Mouse (Mus musculus): ENCODE results near the gene Cd244a. TPM values are rescaled to one million over a fixed set of nuclear protein-coding genes. Genes with fewer than 3 reads are reported as not detected.

Gene Cd244a
- polyA plus RNA-seq, 1 experiment = 0.04 TPM

- Histone ChIP-seq H3K36me3 (ENCODE audit: control insufficient read depth, insufficient read depth) (no peaks in the 10 kb centered on the region), H3K4me3 (no peak overlapping the region), H3K27me3 (ENCODE audit: control insufficient read depth, insufficient read depth, insufficient read length) (no peaks in the 10 kb centered on the region), H3K79me2 (ENCODE audit: control insufficient read depth, insufficient read depth) (no peaks in the 10 kb centered on the region), H3ac (ENCODE audit: control insufficient read depth, insufficient read length) (no peak overlapping the region), H3K4me2 (ENCODE audit: low read depth) (no peak overlapping the region)
- TF ChIP-seq TCF12 (IDR thresholded peaks at IDR 0.05; ENCODE audit: insufficient read depth, poor library complexity, severe bottlenecking) (no peak), POLR2AphosphoS2 (IDR thresholded peaks at IDR 0.05; ENCODE audit: insufficient read length, low read depth) (no peak), USF1 (IDR thresholded peaks at IDR 0.05; ENCODE audit: low read depth) (no peak), MYOD1 (IDR thresholded peaks at IDR 0.05; ENCODE audit: control insufficient read depth in 1 of 3, insufficient read length in 2 of 3, low read depth in 2 of 3) (no peak), MAX (IDR thresholded peaks at IDR 0.05; ENCODE audit: low read depth) (no peak), TCF3 (IDR thresholded peaks at IDR 0.05; ENCODE audit: insufficient read length, low read depth) (no peak), MYOG (IDR thresholded peaks at IDR 0.05; ENCODE audit: control insufficient read depth in 1 of 3, insufficient read depth in 1 of 3, insufficient read length in 2 of 3, low read depth in 2 of 3) (no peak), CEBPB (IDR thresholded peaks at IDR 0.05; ENCODE audit: insufficient read depth, poor library complexity, severe bottlenecking) (no peak), E2F4 (IDR thresholded peaks at IDR 0.05; ENCODE audit: insufficient read depth) (no peak), SRF (IDR thresholded peaks at IDR 0.05; ENCODE audit: control insufficient read depth, insufficient read length, low read depth) (no peak), REST (IDR thresholded peaks at IDR 0.05; ENCODE audit: insufficient read depth, insufficient read length) (no peak), POLR2A (IDR thresholded peaks at IDR 0.05; ENCODE audit: insufficient read length, low read depth) (no peak)
These were observed 1.3 kb downstream of the Cd244a start for GRCm38 (mm10) chr1:171560262-171560661.

- TF ChIP-seq CEBPB (IDR thresholded peaks at IDR 0.05; ENCODE audit: insufficient read depth, poor library complexity, severe bottlenecking) (no peak), SRF (IDR thresholded peaks at IDR 0.05; ENCODE audit: control insufficient read depth, insufficient read length, low read depth) (no peak), MYOG (IDR thresholded peaks at IDR 0.05; ENCODE audit: control insufficient read depth in 1 of 3, insufficient read depth in 1 of 3, insufficient read length in 2 of 3, low read depth in 2 of 3) (no peak), POLR2A (IDR thresholded peaks at IDR 0.05; ENCODE audit: insufficient read length, low read depth) (no peak), REST (IDR thresholded peaks at IDR 0.05; ENCODE audit: insufficient read depth, insufficient read length) (no peak), POLR2AphosphoS2 (IDR thresholded peaks at IDR 0.05; ENCODE audit: insufficient read length, low read depth) (no peak), USF1 (IDR thresholded peaks at IDR 0.05; ENCODE audit: low read depth) (no peak), MYOD1 (IDR thresholded peaks at IDR 0.05; ENCODE audit: control insufficient read depth in 1 of 3, insufficient read length in 2 of 3, low read depth in 2 of 3) (no peak), TCF12 (IDR thresholded peaks at IDR 0.05; ENCODE audit: insufficient read depth, poor library complexity, severe bottlenecking) (no peak), E2F4 (IDR thresholded peaks at IDR 0.05; ENCODE audit: insufficient read depth) (no peak), TCF3 (IDR thresholded peaks at IDR 0.05; ENCODE audit: insufficient read length, low read depth) (no peak), MAX (IDR thresholded peaks at IDR 0.05; ENCODE audit: low read depth) (no peak)
- H3K36me3 ChIP-seq (ENCODE audit: control insufficient read depth, insufficient read depth) = no peaks in the 10 kb centered on the region
- no peak overlapping the region for H3K4me3 ChIP-seq
- H3ac ChIP-seq (ENCODE audit: control insufficient read depth, insufficient read length) = no peak overlapping the region
- H3K27me3 ChIP-seq (ENCODE audit: control insufficient read depth, insufficient read depth, insufficient read length) = no peaks in the 10 kb centered on the region
- H3K4me2 ChIP-seq (ENCODE audit: low read depth) = no peak overlapping the region
- no peaks in the 10 kb centered on the region for H3K79me2 ChIP-seq (ENCODE audit: control insufficient read depth, insufficient read depth)
These were observed 2.2 kb downstream of the Cd244a start for GRCm38 (mm10) chr1:171561200-171561599.

- H3K79me2 ChIP-seq (ENCODE audit: control insufficient read depth, insufficient read depth) = no peaks in the 10 kb centered on the region
These were observed 2.7 kb downstream of the Cd244a start for GRCm38 (mm10) chr1:171561639-171562225.

GRCm38 (mm10) chr1:171563042-171563441 is 4.0 kb downstream of the Cd244a start:
- H3K27me3 ChIP-seq (ENCODE audit: control insufficient read depth, insufficient read depth, insufficient read length) = no peaks in the 10 kb centered on the region
- H3ac ChIP-seq (ENCODE audit: control insufficient read depth, insufficient read length) = no peak overlapping the region
- no peak overlapping the region for H3K4me3 ChIP-seq
- no peaks in the 10 kb centered on the region for H3K36me3 ChIP-seq (ENCODE audit: control insufficient read depth, insufficient read depth)
- H3K79me2 ChIP-seq (ENCODE audit: control insufficient read depth, insufficient read depth) = no peaks in the 10 kb centered on the region
- H3K4me2 ChIP-seq (ENCODE audit: low read depth) = no peak overlapping the region
- TF ChIP-seq MYOG (IDR thresholded peaks at IDR 0.05; ENCODE audit: control insufficient read depth in 1 of 3, insufficient read depth in 1 of 3, insufficient read length in 2 of 3, low read depth in 2 of 3) (no peak), TCF3 (IDR thresholded peaks at IDR 0.05; ENCODE audit: insufficient read length, low read depth) (no peak), USF1 (IDR thresholded peaks at IDR 0.05; ENCODE audit: low read depth) (no peak), E2F4 (IDR thresholded peaks at IDR 0.05; ENCODE audit: insufficient read depth) (no peak), POLR2A (IDR thresholded peaks at IDR 0.05; ENCODE audit: insufficient read length, low read depth) (no peak), REST (IDR thresholded peaks at IDR 0.05; ENCODE audit: insufficient read depth, insufficient read length) (no peak), CEBPB (IDR thresholded peaks at IDR 0.05; ENCODE audit: insufficient read depth, poor library complexity, severe bottlenecking) (no peak), POLR2AphosphoS2 (IDR thresholded peaks at IDR 0.05; ENCODE audit: insufficient read length, low read depth) (no peak), MAX (IDR thresholded peaks at IDR 0.05; ENCODE audit: low read depth) (no peak), MYOD1 (IDR thresholded peaks at IDR 0.05; ENCODE audit: control insufficient read depth in 1 of 3, insufficient read length in 2 of 3, low read depth in 2 of 3) (no peak), TCF12 (IDR thresholded peaks at IDR 0.05; ENCODE audit: insufficient read depth, poor library complexity, severe bottlenecking) (no peak), SRF (IDR thresholded peaks at IDR 0.05; ENCODE audit: control insufficient read depth, insufficient read length, low read depth) (no peak)

More at GRCm38 (mm10) chr1:171561639-171562225, 2.7 kb downstream of the Cd244a start:
- Histone ChIP-seq H3K36me3 (ENCODE audit: control insufficient read depth, insufficient read depth) (no peaks in the 10 kb centered on the region), H3K4me3 (no peak overlapping the region), H3K4me2 (ENCODE audit: low read depth) (no peak overlapping the region), H3ac (ENCODE audit: control insufficient read depth, insufficient read length) (no peak overlapping the region), H3K27me3 (ENCODE audit: control insufficient read depth, insufficient read depth, insufficient read length) (no peaks in the 10 kb centered on the region)
- no peak for TF ChIP-seq TCF12 (IDR thresholded peaks at IDR 0.05; ENCODE audit: insufficient read depth, poor library complexity, severe bottlenecking)
- TF ChIP-seq USF1 (IDR thresholded peaks at IDR 0.05; ENCODE audit: low read depth) = no peak
- no peak for TF ChIP-seq MAX (IDR thresholded peaks at IDR 0.05; ENCODE audit: low read depth)
- TF ChIP-seq SRF (IDR thresholded peaks at IDR 0.05; ENCODE audit: control insufficient read depth, insufficient read length, low read depth) = no peak
- no peak for TF ChIP-seq REST (IDR thresholded peaks at IDR 0.05; ENCODE audit: insufficient read depth, insufficient read length)
- TF ChIP-seq POLR2A (IDR thresholded peaks at IDR 0.05; ENCODE audit: insufficient read length, low read depth) = no peak
- no peak for TF ChIP-seq E2F4 (IDR thresholded peaks at IDR 0.05; ENCODE audit: insufficient read depth)
- TF ChIP-seq CEBPB (IDR thresholded peaks at IDR 0.05; ENCODE audit: insufficient read depth, poor library complexity, severe bottlenecking) = no peak
- no peak for TF ChIP-seq TCF3 (IDR thresholded peaks at IDR 0.05; ENCODE audit: insufficient read length, low read depth)
- no peak for TF ChIP-seq MYOD1 (IDR thresholded peaks at IDR 0.05; ENCODE audit: control insufficient read depth in 1 of 3, insufficient read length in 2 of 3, low read depth in 2 of 3)
- no peak for TF ChIP-seq MYOG (IDR thresholded peaks at IDR 0.05; ENCODE audit: control insufficient read depth in 1 of 3, insufficient read depth in 1 of 3, insufficient read length in 2 of 3, low read depth in 2 of 3)
- TF ChIP-seq POLR2AphosphoS2 (IDR thresholded peaks at IDR 0.05; ENCODE audit: insufficient read length, low read depth) = no peak
